Mouse (Mus musculus): ENCODE measurements around the gene Arl10. TPM values are rescaled to one million over a fixed set of nuclear protein-coding genes. Genes with fewer than 3 reads are reported as not detected.

Arl10 gene
- 5.1 and 9.0 TPM in 2 replicates for polyA plus RNA-seq (2012; rRNA removed; ENCODE audit: low replicate concordance)

DNA sequence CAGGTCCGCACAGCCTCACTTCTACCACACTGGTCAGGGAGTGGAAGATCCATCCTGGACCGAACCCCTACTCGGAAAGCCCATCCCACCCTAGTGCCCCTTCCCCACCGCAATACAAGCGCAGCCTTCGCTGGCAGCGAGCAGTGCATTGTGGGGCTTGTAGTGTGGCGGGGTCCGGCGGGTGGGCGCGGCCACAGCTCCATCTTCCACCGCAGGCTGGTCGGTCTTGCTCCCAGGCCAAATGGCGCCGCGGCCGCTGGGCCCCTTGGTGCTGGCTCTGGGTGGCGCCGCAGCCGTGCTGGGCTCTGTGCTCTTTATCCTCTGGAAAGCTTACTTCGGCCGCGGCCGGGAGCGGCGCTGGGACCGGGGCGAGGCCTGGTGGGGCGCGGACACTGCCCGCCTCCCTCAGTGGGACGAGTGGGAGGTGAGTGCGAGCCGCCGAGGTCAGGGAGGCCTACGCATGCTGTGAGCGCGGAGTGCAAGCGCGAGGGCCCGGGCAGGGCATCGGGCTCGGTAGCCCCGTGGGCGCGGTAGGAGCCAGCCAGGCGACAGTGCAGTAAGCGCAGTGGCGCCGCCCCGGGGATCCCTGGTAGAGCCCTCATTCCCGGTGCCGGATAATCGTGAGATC lies at the start of gene Arl10:
TSS of gene Arl10 (plus strand) at position 162 of the 628 bp plus-strand sequence.

DNA sequence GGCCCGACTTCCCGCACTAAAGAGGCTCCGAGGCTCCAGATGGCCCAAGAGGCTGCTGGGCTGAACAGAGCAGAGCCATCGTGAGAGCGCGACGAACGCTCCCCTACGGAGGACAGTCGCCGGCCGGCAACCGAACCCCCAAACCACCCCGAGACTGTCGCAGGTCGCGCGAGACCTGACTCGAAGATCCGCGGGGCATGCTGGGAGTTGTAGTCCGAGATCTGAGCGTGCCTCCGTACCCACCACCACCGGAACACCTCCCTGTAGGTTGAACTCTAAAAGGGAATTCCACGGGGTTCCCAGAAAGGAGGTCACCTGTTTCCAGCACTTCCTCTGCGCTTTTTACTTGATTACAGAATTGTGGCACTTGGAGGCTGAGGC lies 9.6 kb upstream of the Arl10 start, which contains the start of gene 4833439L19Rik:
TSS of gene 4833439L19Rik (minus strand) at position 235 of the 381 bp plus-strand sequence.

GRCm38 (mm10) chr13:54589996-54590951 lies 15.5 kb downstream of the Arl10 start, which contains the start of the genes Nop16 and Higd2a:
Nop16 (minus strand) TSS chr13:54590090.
Higd2a (plus strand) TSS chr13:54590207.

GRCm38 (mm10) chr13:54610972-54611754 lies 36.3 kb downstream of the Arl10 start, which contains the start of gene Cltb:
Cltb (minus strand) TSS chr13:54611344.

GRCm38 (mm10) chr13:54621155-54621932 lies 46.5 kb downstream of the Arl10 start, which contains the start of gene Faf2:
Faf2 (plus strand) TSS chr13:54621784.

Other genes starting within 250 kb of the Arl10 start
- 3.5 and 4.1 TPM in 2 replicates for gene Cplx2, start 203.7 kb upstream of the Arl10 start, polyA plus RNA-seq (2012; rRNA removed; ENCODE audit: low replicate concordance)
- 15.6 and 21.2 TPM in 2 replicates for gene Thoc3, start 106.2 kb upstream of the Arl10 start, polyA plus RNA-seq (2012; rRNA removed; ENCODE audit: low replicate concordance)
- 1.9 and 4.9 TPM in 2 replicates for gene Simc1, start 71.2 kb upstream of the Arl10 start, polyA plus RNA-seq (2012; rRNA removed; ENCODE audit: low replicate concordance)
- 110 and 120 TPM in 2 replicates for gene 4833439L19Rik, start 9.6 kb upstream of the Arl10 start, polyA plus RNA-seq (2012; rRNA removed; ENCODE audit: low replicate concordance)
- gene Nop16, start 15.1 kb downstream of the Arl10 start, polyA plus RNA-seq (2012; rRNA removed; ENCODE audit: low replicate concordance): 1.4 and 1.8 TPM in 2 replicates
- gene Higd2a, start 15.2 kb downstream of the Arl10 start, polyA plus RNA-seq (2012; rRNA removed; ENCODE audit: low replicate concordance): 208 and 284 TPM in 2 replicates
- 84.0 and 133 TPM in 2 replicates for gene Cltb, start 36.3 kb downstream of the Arl10 start, polyA plus RNA-seq (2012; rRNA removed; ENCODE audit: low replicate concordance)
- gene Faf2, start 46.8 kb downstream of the Arl10 start, polyA plus RNA-seq (2012; rRNA removed; ENCODE audit: low replicate concordance): 9.9 and 11.1 TPM in 2 replicates
- 205 and 292 TPM in 2 replicates for gene Rnf44, start 118.9 kb downstream of the Arl10 start, polyA plus RNA-seq (2012; rRNA removed; ENCODE audit: low replicate concordance)
- gene Cdhr2, start 126.4 kb downstream of the Arl10 start, polyA plus RNA-seq (2012; rRNA removed; ENCODE audit: low replicate concordance): 371 and 632 TPM in 2 replicates
- gene Gprin1, start 174.9 kb downstream of the Arl10 start, polyA plus RNA-seq (2012; rRNA removed; ENCODE audit: low replicate concordance): 0.38 and 0.39 TPM in 2 replicates
- gene Sncb, start 191.6 kb downstream of the Arl10 start, polyA plus RNA-seq (2012; rRNA removed; ENCODE audit: low replicate concordance): 0.62 and 1.2 TPM in 2 replicates
- not detected in 2 replicates for gene Eif4e1b, start 209.0 kb downstream of the Arl10 start, polyA plus RNA-seq (2012; rRNA removed; ENCODE audit: low replicate concordance)
- 7.2 and 12.5 TPM in 2 replicates for gene Tspan17, start 214.4 kb downstream of the Arl10 start, polyA plus RNA-seq (2012; rRNA removed; ENCODE audit: low replicate concordance)

Data from duodenum, adult 2 months (tissue).